Mouse (Mus musculus) ovary, postnatal 14 days (tissue): ENCODE data around the gene Btbd35f17.
"Not testable (repeated sequence)": the region's sequence is repeated elsewhere in the genome, so short reads cannot be mapped to it uniquely, and the experiment has no call there.

Experiments used
- DNase-seq: peaks from one replicate; pipeline ENCODE4 v3.0.0; 2022; ENCODE audit warnings: low spot score

Btbd35f17 gene

DNA sequence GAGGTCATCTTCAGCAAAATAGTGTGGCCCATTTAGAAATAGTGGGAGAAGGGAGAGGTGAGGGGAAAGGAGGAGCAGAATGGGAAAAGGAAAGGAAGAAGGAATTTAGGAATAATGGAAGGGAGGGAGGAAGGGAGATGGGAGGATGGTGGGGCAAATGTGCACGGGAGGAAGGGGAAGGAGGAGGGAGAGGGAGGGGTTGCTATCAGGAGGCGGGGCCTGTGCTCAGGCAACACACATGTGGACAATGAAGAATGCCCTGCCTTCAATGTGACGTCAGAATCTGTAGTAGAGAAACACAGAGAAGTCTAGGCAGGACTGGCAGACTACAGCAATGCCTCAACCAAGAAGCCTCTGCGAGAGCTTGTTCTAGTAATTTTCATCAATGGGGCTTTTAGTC is at the start of gene Btbd35f17:
Gene Btbd35f17 (plus strand): TSS at position 301 of the 400 bp plus-strand sequence.
- DNase-seq = not testable (repeated sequence)
